Mouse (Mus musculus): Measurements from ENCODE around the gene Elmsan1.
A peak's percentile ranks its signal among the peaks of the same experiment; 100 is the strongest.

Gene Elmsan1

DNA sequence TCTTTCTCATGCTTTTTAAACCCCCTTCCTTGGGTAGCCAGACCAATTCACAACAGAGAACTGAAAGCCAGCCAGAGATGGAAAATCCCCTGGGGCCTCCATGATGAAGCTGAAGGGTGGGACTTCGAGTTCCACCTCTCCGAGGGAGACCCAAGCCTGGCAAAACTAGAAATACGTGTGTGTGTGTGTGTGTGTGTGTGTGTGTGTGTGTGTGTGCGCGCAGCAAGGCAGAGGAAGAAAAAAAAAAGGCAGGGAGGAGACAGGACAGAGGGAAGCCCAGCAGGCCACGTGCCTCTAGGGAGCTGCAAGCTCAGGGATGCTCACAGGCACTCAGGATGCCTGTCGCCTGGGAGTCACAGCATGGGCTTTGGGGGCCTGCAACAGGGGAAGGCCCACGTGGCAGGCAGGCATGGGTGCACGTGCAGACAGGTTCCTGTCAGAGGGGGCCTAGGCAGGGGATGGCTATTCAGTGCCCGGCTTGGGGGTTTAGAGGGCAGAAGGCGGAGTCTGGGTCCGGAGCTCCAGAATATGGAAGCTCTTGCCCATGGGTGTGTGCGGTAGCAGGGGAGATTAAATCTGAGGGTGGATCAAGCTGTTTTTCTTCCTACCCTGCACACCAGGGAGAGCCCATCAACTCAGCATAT is 42.4 kb downstream of the Elmsan1 start:
- DNase-seq (ENCODE audit: low spot score), result no peak

DNA sequence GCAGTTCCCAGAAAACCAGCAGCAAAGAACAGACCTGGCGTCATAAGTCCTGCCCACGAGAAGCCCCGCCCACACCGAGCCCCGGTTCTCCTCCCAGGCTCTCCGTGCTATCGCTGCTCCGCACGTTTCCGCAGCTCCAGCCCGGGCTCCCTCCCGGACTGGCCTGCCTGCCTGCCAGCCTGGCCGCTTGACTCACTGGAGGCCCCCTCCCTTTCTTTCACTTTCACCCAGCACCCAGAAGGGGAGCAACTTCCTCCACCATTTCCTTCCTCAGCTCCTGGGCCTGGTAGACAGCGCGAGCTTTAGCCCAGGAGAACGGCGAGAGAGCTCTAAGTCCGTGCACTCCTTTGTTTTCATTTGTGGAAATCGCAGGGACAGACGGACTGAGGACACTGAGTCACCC is 43.0 kb downstream of the Elmsan1 start:
- peak; percentile 65 for DNase-seq (ENCODE audit: low spot score)

DNA sequence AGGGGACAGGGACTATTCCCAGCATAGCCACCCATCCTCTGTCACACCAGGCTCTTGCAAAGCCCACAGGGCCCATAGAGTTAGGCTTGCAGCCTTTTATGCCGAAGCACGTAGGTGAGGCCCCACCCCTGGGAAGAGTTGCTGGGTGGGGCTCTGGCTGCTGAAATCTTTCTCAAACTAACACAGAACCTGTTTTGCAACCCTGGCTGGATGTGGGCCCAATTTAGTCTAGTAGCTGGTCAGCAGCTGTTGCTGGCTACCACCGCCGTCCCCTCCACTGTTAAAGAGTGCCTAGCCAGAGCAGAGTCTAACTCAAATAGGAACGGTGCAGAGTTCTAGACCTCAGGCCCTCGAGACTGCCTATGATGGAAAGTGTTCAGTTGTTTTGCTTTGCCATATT is 43.8 kb downstream of the Elmsan1 start:
- peak; percentile 69 for DNase-seq (ENCODE audit: low spot score)

DNA sequence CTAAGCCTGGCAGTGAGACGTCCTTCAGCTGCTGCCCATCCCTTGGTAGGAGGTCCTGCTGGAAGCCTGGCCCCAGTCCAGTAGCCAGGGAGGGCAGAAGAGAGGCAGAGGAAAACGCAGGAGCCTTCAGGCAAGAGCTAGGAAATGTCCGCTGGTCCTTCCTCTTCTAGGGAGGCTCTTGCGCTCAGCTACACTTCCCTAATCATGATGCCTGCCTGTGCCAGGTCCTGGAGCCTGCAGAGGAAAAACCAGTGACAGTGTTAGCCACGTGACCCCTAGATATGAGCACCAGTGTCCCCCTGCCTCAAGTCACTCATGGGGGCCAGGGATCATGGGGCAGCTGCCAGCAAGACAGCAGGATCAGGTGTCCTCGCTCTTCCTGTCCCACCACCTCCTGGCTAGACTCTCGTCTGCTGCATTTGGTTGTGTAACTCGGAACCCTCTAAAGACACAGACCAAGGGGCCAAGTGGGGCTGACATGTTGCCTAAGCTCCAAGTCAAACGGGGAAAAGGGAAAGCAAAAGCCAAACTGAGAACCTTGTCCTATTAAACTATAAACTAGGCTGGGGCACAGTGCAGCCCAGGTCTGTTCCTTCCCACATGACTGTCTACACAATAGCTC is 44.4 kb downstream of the Elmsan1 start:
- no peak for DNase-seq (ENCODE audit: low spot score)

DNA sequence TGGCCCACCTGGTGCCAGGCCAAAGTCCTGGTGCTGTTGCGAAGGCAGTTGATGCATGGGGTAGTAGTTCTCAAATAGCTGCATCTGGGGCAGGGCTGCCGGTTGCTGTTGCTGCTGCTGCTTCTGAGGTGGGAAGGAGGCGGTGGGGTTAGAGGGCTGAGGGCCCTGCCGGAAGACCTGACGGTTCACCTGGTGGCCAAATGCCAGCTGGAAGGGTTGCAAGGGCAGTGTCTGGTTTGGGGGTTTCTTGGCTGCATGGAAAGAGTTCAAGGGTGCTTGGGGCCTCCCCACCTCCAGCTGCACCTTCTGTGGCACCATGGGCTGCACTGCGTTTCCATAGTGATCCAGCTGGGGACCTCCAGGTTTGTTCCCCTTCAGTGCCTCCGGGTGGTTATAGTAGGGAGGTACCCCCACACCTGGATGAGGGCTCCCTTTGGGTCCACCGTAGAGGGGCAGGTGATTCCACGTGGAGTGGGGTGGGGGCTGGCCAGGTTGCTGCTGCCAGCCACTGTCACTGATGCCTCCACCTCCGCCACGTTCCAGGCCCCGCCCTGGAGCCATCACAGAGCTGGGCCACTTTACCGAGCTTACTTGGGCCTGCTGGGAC is 45.3 kb downstream of the Elmsan1 start:
- no peak for DNase-seq (ENCODE audit: low spot score)

DNA sequence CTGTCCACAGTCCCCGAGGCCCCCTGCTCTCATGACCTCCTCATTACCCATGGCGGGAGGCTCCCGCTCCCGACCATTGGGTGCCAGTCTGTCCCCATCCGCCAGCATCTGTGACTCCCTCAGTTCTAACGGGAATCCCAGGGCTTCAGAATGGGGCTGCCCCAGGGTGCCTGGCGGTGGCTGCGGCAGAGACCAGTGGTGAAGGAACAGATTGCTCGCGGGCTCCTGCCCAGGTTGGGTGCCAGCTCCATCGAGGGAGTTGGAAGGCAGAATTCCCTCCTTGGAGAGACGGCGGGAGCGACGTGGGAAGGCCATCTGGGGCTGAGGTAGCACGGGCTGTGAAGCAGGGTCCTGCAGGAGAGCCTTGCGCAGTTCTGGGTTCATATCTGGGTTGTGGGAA is 45.8 kb downstream of the Elmsan1 start:
- DNase-seq (ENCODE audit: low spot score), result no peak

DNA sequence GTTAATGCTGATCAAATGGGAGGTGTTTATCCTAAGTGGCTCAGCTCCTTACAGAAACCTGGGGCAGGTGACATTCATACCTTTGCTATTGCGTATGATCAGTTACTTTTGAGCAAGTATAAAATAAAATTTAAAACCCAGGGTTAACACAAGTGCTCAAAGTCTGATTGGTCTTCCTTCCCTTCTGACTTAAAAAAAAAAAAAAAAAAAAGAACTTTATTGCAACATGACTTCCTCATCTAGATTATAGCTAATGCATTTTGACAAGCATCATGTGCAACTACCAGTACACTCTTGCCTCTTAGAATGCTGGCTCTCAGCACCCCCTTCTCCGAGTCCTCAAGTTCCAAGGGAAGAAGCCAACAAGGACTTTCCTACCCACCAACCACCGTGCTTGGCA is 46.5 kb downstream of the Elmsan1 start:
- DNase-seq (ENCODE audit: low spot score), result no peak

DNA sequence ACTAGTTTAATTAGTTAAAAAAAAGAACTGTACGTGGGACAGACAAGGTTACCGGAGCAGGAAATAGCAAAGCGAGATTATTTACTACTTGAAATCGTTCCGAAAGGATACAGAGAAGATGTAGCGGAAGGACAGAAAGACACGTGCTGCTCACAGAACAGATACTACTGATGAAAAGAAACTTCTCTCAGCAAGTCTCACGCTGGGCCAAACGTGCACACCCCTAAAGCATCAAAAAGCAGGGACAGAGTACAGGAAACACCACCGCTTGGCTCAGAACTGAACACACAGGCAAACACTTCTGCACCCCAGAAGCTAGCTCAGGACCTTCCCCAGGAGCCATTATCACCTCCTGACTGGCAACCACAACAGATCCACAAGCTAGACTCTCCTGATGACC is 48.1 kb downstream of the Elmsan1 start:
- DNase-seq (ENCODE audit: low spot score), result no peak

DNA sequence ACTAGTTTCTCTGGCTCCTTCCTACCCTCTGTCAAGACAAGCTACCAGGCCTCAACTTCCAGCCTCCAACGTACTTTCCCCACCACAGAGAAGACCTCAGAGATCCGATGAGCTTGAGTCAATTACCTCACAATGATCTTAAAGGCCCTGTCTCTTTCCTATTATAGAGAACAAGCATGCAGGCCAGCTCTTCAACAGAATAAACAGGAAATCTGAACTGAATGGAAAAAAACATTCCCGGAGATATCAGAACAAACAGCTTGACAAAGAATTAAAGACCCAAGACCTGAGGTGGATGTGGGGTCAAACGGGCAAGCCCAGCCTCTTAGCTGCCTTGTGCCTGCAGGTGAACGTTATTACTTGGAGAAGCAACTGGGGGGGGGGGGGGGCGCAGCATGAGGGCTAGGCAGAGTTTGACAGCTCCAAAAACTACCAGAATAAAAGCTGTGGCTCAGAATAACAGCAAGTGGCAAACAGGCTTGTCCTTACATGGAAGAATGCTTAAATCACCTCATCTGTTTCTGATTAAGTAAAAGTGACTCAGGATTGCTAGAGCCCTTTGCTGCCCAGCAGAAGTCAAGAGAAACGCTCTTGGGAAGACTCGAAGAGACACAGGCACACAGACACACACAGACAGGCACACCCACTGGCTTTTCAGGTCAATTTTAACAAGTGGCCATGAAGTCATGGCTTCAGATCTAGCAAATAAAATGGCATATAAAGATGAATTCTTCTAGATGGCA is 52.9 kb downstream of the Elmsan1 start:
- DNase-seq (ENCODE audit: low spot score), result no peak

DNA sequence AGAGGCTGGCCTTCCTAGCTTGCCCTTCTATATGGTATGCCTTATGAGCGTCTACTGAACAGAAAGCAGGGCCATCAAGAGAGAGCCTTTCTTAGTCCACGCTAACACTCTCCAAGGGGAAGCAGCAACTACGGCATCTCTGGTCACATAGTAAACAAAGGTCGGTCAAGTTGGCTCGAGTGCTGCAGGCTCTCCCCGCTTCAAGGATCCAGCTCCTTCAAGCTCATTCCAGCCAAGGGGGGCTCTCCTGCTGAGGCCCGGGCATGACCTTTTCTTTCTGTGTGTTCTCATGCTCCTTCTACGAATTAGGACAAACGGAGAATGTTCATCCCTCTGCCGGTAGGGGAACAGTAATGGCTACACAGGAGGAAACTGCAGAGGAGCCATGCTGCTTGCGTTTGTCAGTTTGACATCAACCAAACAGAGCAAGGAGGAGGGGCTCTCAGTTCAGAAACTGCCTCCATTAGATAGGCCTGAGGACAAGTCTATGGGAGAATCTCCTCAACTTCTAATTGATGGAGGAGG is 55.0 kb downstream of the Elmsan1 start:
- no peak for DNase-seq (ENCODE audit: low spot score)

DNA sequence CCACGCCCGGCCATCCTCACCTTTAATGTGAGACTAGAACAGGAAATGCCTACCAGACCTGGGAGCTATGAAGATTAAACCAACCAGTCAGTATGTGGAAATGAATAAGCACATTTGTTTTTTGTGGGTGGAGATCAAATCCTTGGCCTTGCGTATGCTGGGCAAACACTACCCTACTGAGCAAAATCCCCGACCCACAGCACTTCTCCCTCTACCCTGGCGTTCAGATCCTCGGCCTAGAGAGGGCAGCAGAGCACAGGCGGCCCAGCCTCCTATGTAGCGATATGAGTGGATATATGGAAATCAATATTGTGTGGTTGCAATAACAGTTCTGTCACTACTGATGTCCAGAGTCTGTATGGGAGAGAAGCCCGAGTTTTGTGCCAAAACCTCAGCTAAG is 55.5 kb downstream of the Elmsan1 start:
- no peak for DNase-seq (ENCODE audit: low spot score)

DNA sequence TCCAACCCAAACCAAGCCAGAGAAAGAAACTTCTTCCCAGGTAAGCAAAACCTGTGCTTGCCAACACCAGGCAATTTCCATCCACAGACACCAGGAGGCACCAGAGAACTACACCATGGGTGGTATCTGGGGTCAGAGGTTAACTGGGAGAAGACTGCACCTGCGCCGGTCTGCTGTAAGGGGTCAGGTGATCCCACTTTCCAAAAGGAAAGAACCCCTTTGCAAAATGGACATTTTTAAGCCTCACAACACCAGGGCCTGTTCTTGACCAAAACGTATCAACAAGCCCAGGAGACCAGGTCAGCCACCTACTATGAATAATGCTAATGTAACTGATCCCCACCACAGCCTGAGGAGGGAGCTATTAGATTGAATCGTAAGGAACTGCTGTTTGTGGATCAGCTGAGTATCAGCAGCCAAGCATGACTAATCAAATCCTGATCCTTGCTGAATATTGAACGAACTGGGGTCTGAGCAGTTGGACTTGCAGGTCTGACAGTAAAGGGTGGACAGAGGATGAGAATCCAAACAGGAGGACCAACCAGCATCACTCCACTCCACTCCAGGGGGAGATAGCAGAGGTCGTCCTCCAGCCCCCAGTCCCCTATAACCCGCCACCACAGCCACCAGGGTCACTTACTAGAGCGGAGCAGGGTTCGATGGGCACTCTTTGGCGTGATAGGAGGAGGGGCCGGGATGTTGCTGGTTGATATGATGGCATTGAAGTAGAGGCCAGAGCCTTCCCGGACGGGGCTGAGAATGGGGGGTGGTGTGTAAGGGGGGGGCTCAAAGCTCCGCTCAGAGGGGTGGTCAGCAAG is 56.9 kb downstream of the Elmsan1 start:
- DNase-seq (ENCODE audit: low spot score), result no peak

DNA sequence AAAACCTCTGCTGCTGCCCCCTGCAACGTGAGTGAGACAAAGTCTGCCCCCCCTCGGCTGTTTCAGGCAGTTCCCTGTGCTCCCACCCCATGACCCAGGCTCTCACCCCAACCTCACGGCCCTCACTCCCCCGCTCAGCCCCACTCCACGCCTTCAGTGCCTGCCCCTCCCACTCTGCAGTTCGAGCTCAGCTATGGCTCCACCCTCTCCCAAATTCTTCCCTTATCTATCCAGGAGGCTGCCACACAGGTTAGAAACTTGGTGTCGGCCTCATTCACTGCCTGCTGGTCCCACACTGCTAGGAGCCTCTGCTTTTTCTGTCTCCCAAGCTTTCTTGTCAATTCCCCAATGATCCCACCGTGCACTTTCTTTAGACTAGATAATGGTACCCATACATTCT is 57.6 kb downstream of the Elmsan1 start:
- no peak for DNase-seq (ENCODE audit: low spot score)

DNA sequence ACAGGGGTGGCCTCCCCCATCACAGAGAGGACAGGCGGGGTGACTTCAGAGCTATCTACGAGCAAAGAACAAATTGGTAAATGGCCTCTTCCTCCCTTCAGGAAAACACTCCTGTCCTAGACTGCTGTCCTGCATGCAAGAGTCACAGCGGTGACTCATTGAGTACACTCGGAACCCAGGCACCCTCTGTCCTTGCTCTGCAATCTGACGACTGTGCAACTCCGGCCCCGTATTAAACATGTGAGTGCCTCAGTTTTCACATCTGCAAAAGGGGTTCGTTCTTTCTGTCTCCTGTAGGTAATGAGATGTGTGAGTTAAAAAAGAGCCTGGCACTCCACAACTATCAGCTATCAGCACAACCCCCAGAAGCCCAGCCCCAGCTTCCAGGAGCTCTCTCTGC is 58.2 kb downstream of the Elmsan1 start:
- no peak for DNase-seq (ENCODE audit: low spot score)

DNA sequence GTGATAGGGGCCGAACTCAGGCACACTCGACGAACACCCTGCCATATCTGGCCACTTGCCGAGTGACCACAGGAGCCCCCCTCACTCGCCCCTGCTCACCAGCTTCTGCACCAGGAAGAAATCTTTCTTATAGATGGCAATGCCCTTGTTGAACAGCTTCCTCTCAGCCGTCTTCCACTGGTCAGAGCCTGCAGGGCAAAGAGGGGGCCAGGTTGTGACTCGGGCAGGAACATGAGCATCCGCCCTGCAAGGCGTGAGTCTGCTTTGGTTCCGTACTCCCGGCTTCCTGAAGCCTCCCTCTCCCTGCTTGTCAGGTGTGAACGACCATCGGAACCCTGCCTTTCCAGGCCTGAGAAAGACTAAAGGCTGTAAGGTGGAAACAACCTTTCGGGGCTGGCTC is 60.5 kb downstream of the Elmsan1 start:
- no peak for DNase-seq (ENCODE audit: low spot score)

DNA sequence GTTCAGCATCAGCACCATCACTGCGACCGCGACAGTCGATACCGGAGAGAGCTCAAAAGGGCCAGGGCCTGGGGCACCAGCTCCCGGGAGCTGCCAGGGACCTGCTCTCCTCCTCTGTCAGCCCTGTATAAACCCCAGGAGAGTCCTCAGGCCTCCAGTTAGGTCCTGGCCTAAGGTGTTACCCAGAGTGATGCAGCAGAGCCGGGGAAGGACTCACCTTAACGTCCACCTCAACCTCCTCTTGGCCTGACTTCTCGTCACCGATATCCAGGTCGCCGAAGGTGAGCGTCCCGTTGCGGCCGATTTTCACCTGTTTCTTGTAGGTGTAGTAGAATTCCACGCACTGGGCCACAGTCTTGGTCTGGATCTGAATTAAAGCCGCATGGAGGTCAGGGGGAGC is 62.5 kb downstream of the Elmsan1 start:
- no peak for DNase-seq (ENCODE audit: low spot score)

DNA sequence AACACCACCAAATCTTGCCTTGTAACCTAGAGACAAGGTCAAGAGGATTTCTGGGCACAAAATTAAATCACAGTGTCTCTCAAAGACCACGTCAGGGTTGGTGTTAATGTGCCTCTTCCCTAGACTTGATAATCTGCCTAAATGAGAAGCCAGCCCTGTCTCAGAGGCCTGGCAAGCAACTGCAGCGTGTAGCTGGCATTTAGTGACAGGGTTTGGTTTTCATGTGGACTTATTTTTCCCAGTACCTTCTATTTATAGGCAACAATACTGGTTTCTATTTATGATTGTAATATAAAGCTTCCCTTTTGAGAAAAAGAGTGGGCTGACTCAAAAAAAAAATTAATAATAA is 63.2 kb downstream of the Elmsan1 start:
- no peak for DNase-seq (ENCODE audit: low spot score)

DNA sequence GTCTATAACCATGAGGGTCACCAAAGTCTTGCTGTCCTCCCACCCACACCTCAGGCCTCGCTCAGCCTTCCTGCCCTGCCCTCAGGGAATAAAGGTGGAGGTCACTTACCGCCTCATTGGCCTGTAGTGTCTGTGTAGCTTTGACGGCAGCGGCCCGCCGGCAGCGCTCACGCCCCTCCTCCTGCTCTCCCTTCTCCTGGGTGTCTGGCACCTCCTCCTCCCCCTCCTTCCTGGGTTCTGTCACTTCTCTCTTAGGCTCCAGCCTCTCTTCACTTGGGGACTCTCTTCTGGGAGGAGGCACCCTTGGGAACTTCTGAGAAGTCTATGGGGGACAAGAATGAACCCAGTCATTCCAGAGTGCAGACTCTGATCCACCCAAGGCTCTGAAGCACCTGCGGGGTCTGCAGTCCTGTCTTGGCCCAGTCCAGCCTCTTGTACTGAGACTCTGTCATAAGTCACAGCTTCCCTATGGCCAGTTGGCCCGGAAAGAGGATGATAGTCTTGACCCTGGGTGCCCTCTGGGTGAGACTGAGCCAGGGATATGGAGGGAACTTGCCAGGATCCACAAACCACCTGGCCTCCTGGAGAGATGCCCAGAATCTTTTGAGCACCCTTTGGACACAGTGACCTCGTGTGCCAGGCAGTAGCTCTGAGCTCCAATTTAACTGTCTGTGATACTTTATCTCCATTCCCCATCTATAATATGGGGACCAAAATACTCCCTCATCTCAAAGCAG is 63.7 kb downstream of the Elmsan1 start:
- DNase-seq (ENCODE audit: low spot score), result no peak

DNA sequence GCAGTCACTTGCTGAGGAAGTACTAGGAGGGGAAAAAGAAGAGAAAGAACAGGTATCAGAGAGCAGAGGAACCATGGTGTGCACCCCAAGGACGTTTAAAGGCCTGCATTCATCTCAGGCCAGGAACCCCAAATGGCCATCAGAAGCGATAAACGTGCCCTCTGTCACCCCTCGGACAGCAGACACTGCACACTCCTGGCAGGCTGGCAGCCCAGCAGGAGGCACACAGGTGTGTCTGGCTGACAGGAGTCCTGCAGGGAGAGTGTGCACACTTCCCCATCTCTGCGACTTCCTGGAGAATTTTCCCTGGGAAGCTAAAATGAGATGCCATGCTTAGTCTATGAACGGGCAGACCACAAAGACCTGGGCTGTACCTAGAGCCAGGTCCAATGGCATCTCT is 65.3 kb downstream of the Elmsan1 start:
- DNase-seq (ENCODE audit: low spot score), result no peak

DNA sequence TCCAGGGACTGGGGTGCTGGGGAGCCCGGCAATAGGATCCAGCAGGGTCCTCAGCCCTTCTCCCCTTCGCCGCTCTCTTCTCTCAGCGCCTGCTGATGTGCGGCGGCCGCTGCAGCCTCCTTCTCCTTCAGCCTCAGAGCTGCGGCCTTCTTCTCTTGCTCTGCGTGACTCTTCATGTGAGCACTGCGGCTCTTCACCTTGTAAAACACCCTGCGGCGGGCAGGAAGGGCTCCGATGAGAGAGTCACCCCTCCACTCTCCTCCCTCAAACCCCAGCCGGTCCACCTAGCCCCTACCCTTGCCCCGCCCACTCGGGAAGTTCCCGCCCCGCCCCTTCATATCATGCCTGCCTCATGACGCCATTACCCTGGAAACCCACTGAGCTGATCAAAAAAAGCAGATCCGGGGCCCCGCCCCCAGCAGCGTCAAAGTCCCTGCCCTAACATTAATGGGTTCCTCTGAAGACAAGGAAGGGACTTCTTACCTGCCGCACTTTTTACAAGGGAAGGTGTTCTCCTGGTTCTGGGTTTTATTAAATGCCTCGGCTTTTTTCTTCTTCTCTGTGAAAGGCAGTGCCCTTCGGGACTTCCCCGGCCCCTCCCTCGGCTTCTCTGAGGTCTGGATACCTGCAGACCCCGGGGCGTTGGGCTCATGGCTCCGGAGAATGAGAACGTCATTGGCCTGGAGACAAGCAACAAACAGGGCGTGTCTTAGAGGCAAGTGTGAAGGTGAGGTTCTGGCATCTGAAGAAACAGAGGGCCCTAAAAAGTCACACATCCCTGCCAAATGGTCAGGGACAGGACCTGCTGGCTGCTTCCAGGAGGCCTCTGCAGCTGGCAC is 66.1 kb downstream of the Elmsan1 start:
- no peak for DNase-seq (ENCODE audit: low spot score)

DNA sequence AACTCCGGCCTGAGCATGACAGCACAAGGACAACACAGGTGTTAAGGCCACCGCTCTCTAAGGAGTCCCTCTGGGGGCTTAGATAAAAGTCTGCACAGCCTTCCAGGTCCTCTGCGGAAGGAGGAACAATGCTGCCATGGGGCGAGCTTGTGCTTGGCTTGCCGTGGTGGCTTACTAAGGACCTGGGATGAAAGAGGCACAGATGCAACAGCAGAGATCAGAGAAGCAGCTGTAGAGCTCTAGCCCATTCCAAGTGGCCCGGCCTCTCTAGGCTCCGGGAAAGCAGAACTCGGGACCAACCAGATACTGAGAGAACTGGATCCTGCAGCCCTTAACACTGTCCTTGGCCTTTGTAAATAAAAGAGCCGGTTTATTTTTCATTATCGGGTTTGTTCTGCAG is 66.8 kb downstream of the Elmsan1 start:
- DNase-seq (ENCODE audit: low spot score), result no peak
